Mouse (Mus musculus) lung, postnatal 0 days (tissue): ENCODE measurements around the gene 2010111I01Rik.

Source experiments
- CTCF ChIP-seq: IDR thresholded peaks from 2 replicates; pipeline ENCODE4 v1.5.1; 2016; ENCODE audit warnings: antibody characterized with exemption, mild to moderate bottlenecking
- EP300 ChIP-seq: IDR thresholded peaks from 2 replicates; pipeline ENCODE4 v1.6.1; 2016; ENCODE audit warnings: antibody characterized with exemption, mild to moderate bottlenecking, control low read depth

- TF ChIP-seq CTCF: no peak
- TF ChIP-seq EP300: no peak
Measured at GRCm38 (mm10) chr13:63306768-63307167, 342.1 kb downstream of the 2010111I01Rik start.
